Mouse (Mus musculus): Measurements from ENCODE around the gene Hbb-bs.

- no peak for TF ChIP-seq POLR2A (IDR thresholded peaks at IDR 0.05; ENCODE audit: insufficient read depth, low read depth, low read length)
- TF ChIP-seq CTCF (IDR thresholded peaks at IDR 0.05; ENCODE audit: insufficient read depth, low read depth, low read length) = no peak
Measured at GRCm38 (mm10) chr7:103809801-103810155, 18.1 kb downstream of the Hbb-bs start.
